Mouse (Mus musculus): ENCODE data around the gene Gak. TPM values are rescaled to one million over a fixed set of nuclear protein-coding genes. Genes with fewer than 3 reads are reported as not detected.

Gak gene
- total RNA-seq, 1 experiment = 49.1 TPM

DNA sequence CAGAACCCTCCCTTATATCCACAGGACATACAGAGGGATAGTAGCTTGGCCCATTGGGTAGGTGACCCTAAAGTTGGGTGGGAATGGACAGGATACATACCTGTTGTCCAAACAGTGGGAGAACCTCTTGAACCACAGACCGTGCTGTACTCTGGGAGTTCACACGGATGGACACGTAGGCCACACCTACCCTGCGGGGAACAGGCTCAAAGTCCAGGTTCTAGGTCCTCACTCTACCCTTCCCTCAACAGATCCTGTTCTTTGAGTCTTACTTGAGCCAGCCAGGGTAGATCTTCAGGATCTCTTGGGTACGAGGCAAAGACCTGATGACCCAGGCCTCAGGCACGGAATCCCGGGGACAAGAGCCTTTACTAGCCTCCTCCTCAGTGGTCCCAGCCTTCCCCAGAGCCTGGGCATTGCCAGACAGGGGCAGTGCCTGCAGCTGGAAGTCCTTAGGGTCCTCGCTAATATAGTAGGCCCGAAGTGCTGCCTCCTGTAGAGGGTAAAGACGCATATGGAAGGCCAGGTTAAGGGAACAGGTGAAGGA, 25.0 kb upstream of the Gak start:
- H3K27ac ChIP-seq (ENCODE audit: insufficient read depth, low read depth, low read length, poor library complexity, severe bottlenecking) = no peak overlapping the region
- in situ Hi-C loops (cut with MboI; ENCODE audit: low sequenced_read_pairs in 2 of 2, unreplicated experiment in 2 of 2) = no loop called here
- no peak overlapping the region for H3K4me3 ChIP-seq (ENCODE audit: insufficient read depth in 1 of 2, low read depth in 1 of 2, low read length in 2 of 2, poor library complexity in 1 of 2, severe bottlenecking in 1 of 2)
- DNase-seq (ENCODE audit: low read depth, low spot score) = no peak
- peaks cover 48% of the 10 kb centered on the region for H3K36me3 ChIP-seq (ENCODE audit: control insufficient read depth, insufficient read depth, low read length, poor library complexity, severe bottlenecking)
- no peaks in the 10 kb centered on the region for H3K9me3 ChIP-seq (ENCODE audit: control insufficient read depth, insufficient read depth, low read depth, low read length)
- TF ChIP-seq HCFC1 (IDR thresholded peaks at IDR 0.05; ENCODE audit: borderline replicate concordance, insufficient read depth, low read length) = no peak
- no peak for TF ChIP-seq MAFK (IDR thresholded peaks at IDR 0.05; ENCODE audit: insufficient read depth, low read depth, low read length)
- TF ChIP-seq CHD2 (IDR thresholded peaks at IDR 0.05; ENCODE audit: low read depth, low read length) = no peak
- TF ChIP-seq ZC3H11A (IDR thresholded peaks at IDR 0.05; ENCODE audit: borderline replicate concordance, low read depth, low read length) = no peak
- TF ChIP-seq ZNF384 (IDR thresholded peaks at IDR 0.05; ENCODE audit: low read depth, low read length) = no peak
- H3K9ac ChIP-seq (ENCODE audit: insufficient read depth, low read depth, low read length, poor library complexity, severe bottlenecking) = no peak overlapping the region
- no peaks in the 10 kb centered on the region for H3K4me1 ChIP-seq (ENCODE audit: control insufficient read depth in 2 of 2, insufficient read depth in 2 of 2, low read length in 2 of 2, poor library complexity in 1 of 2)

DNA sequence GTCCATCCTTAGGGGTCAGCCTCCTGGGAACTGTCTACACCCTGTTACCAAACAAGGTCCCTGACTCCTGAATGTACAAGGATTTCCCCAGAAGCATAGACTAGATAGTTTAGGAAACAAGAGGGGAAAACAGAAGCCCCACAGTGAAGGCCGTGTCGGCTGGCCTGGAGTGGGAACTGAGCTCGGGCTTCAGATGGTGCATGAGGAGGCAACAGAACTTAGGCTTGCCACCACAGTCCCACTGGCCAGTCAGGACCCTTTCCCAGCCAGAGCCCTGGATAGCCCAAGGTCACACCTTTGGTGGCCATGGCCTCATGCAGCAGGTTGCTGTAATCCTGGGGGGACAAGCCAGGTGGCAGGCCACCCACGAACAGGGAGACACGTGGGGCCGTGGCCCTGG, 23.8 kb upstream of the Gak start:
- no peaks in the 10 kb centered on the region for H3K4me1 ChIP-seq (ENCODE audit: control insufficient read depth in 2 of 2, insufficient read depth in 2 of 2, low read length in 2 of 2, poor library complexity in 1 of 2)
- H3K9ac ChIP-seq (ENCODE audit: insufficient read depth, low read depth, low read length, poor library complexity, severe bottlenecking) = no peak overlapping the region
- no peaks in the 10 kb centered on the region for H3K9me3 ChIP-seq (ENCODE audit: control insufficient read depth, insufficient read depth, low read depth, low read length)
- in situ Hi-C loops (cut with MboI; ENCODE audit: low sequenced_read_pairs in 2 of 2, unreplicated experiment in 2 of 2) = no loop called here
- H3K27ac ChIP-seq (ENCODE audit: insufficient read depth, low read depth, low read length, poor library complexity, severe bottlenecking) = no peak overlapping the region
- DNase-seq (ENCODE audit: low read depth, low spot score) = no peak
- TF ChIP-seq MAFK (IDR thresholded peaks at IDR 0.05; ENCODE audit: insufficient read depth, low read depth, low read length) = no peak
- no peak for TF ChIP-seq ZC3H11A (IDR thresholded peaks at IDR 0.05; ENCODE audit: borderline replicate concordance, low read depth, low read length)
- TF ChIP-seq ZNF384 (IDR thresholded peaks at IDR 0.05; ENCODE audit: low read depth, low read length) = no peak
- no peak for TF ChIP-seq CHD2 (IDR thresholded peaks at IDR 0.05; ENCODE audit: low read depth, low read length)
- no peak for TF ChIP-seq HCFC1 (IDR thresholded peaks at IDR 0.05; ENCODE audit: borderline replicate concordance, insufficient read depth, low read length)
- H3K4me3 ChIP-seq (ENCODE audit: insufficient read depth in 1 of 2, low read depth in 1 of 2, low read length in 2 of 2, poor library complexity in 1 of 2, severe bottlenecking in 1 of 2) = no peak overlapping the region
- H3K36me3 ChIP-seq (ENCODE audit: control insufficient read depth, insufficient read depth, low read length, poor library complexity, severe bottlenecking) = peaks cover 53% of the 10 kb centered on the region

DNA sequence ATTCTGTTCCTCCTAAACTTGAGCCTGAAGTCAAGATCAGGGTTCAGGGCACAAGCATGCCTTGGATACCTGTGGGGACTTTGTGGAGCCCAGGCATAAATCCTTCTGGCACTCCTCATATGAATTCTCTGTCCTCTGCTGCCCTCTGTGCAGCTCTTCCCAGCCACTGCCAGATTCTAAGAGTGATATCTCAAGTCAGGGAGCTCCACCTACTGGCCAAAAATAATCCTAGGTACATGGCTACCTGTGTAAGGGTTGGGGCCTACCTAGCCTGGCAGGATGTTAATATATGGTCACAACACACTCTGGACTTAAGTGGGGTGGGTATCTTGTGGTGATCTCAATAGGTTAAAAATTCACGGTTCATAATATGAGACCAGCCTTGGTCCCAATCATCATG, 22.3 kb upstream of the Gak start:
- no peak overlapping the region for H3K4me3 ChIP-seq (ENCODE audit: insufficient read depth in 1 of 2, low read depth in 1 of 2, low read length in 2 of 2, poor library complexity in 1 of 2, severe bottlenecking in 1 of 2)
- no peak overlapping the region for H3K9ac ChIP-seq (ENCODE audit: insufficient read depth, low read depth, low read length, poor library complexity, severe bottlenecking)
- peaks cover 46% of the 10 kb centered on the region for H3K36me3 ChIP-seq (ENCODE audit: control insufficient read depth, insufficient read depth, low read length, poor library complexity, severe bottlenecking)
- H3K27ac ChIP-seq (ENCODE audit: insufficient read depth, low read depth, low read length, poor library complexity, severe bottlenecking) = no peak overlapping the region
- DNase-seq (ENCODE audit: low read depth, low spot score) = peak; percentile 56
- no peaks in the 10 kb centered on the region for H3K4me1 ChIP-seq (ENCODE audit: control insufficient read depth in 2 of 2, insufficient read depth in 2 of 2, low read length in 2 of 2, poor library complexity in 1 of 2)
- TF ChIP-seq MAFK (IDR thresholded peaks at IDR 0.05; ENCODE audit: insufficient read depth, low read depth, low read length) (no peak), ZNF384 (IDR thresholded peaks at IDR 0.05; ENCODE audit: low read depth, low read length) (no peak), CHD2 (IDR thresholded peaks at IDR 0.05; ENCODE audit: low read depth, low read length) (no peak), ZC3H11A (IDR thresholded peaks at IDR 0.05; ENCODE audit: borderline replicate concordance, low read depth, low read length) (0 out of 2 replicates have a peak, but pooled peaks have one; percentile 2), HCFC1 (IDR thresholded peaks at IDR 0.05; ENCODE audit: borderline replicate concordance, insufficient read depth, low read length) (no peak)
- in situ Hi-C loops (cut with MboI; ENCODE audit: low sequenced_read_pairs in 2 of 2, unreplicated experiment in 2 of 2) = no loop called here
- no peaks in the 10 kb centered on the region for H3K9me3 ChIP-seq (ENCODE audit: control insufficient read depth, insufficient read depth, low read depth, low read length)

GRCm38 (mm10) chr5:108651136-108651720, 21.7 kb upstream of the Gak start:
- DNase-seq (ENCODE audit: low read depth, low spot score) = no peak
- H3K27ac ChIP-seq (ENCODE audit: insufficient read depth, low read depth, low read length, poor library complexity, severe bottlenecking) = no peak overlapping the region
- no peak overlapping the region for H3K9ac ChIP-seq (ENCODE audit: insufficient read depth, low read depth, low read length, poor library complexity, severe bottlenecking)
- TF ChIP-seq MAFK (IDR thresholded peaks at IDR 0.05; ENCODE audit: insufficient read depth, low read depth, low read length) (no peak), CHD2 (IDR thresholded peaks at IDR 0.05; ENCODE audit: low read depth, low read length) (no peak), ZC3H11A (IDR thresholded peaks at IDR 0.05; ENCODE audit: borderline replicate concordance, low read depth, low read length) (no peak), HCFC1 (IDR thresholded peaks at IDR 0.05; ENCODE audit: borderline replicate concordance, insufficient read depth, low read length) (no peak), ZNF384 (IDR thresholded peaks at IDR 0.05; ENCODE audit: low read depth, low read length) (no peak)
- H3K4me1 ChIP-seq (ENCODE audit: control insufficient read depth in 2 of 2, insufficient read depth in 2 of 2, low read length in 2 of 2, poor library complexity in 1 of 2) = no peaks in the 10 kb centered on the region
- H3K4me3 ChIP-seq (ENCODE audit: insufficient read depth in 1 of 2, low read depth in 1 of 2, low read length in 2 of 2, poor library complexity in 1 of 2, severe bottlenecking in 1 of 2) = no peak overlapping the region
- peaks cover 45% of the 10 kb centered on the region for H3K36me3 ChIP-seq (ENCODE audit: control insufficient read depth, insufficient read depth, low read length, poor library complexity, severe bottlenecking)
- in situ Hi-C loops (cut with MboI; ENCODE audit: low sequenced_read_pairs in 2 of 2, unreplicated experiment in 2 of 2) = no loop called here
- no peaks in the 10 kb centered on the region for H3K9me3 ChIP-seq (ENCODE audit: control insufficient read depth, insufficient read depth, low read depth, low read length)

Measured in ES-E14 (cell line).